Mouse (Mus musculus): ENCODE results near the gene Stox2.

GRCm38 (mm10) chr8:47318468-47318867 is 127.7 kb downstream of the Stox2 start:
- TF ChIP-seq GATA1 (IDR thresholded peaks at IDR 0.05; ENCODE audit: low read depth, low read length), result no peak
- no peak for TF ChIP-seq CTCF (IDR thresholded peaks at IDR 0.05 in 2 of 3, conservative IDR thresholded peaks at IDR 0.05 in 1 of 3; ENCODE audit: control insufficient read depth in 1 of 3, insufficient read depth in 1 of 3, low read depth in 2 of 3, low read length in 3 of 3, poor library complexity in 1 of 3, severe bottlenecking in 1 of 3)
- no peak for TF ChIP-seq USF1 (IDR thresholded peaks at IDR 0.05; ENCODE audit: low read depth, low read length)
- TF ChIP-seq POLR2A (IDR thresholded peaks at IDR 0.05; ENCODE audit: control insufficient read depth in 1 of 2, insufficient read depth in 1 of 2, low read depth in 1 of 2, low read length in 2 of 2, poor library complexity in 1 of 2), result no peak

Data from MEL (cell line).